Mouse (Mus musculus) lung, adult 2 months (tissue): ENCODE measurements around the gene Gm28308. TPM values are rescaled to one million over a fixed set of nuclear protein-coding genes. Genes with fewer than 3 reads are reported as not detected.

ENCODE experiments used
- DNase-seq: peaks from one replicate; pipeline ENCODE4 v3.0.0; 2022
- H3K4me1 ChIP-seq: fragments of 200-500 bp; 2 replicates; pipeline ENCODE4 v1.6.1; 2011; ENCODE audit warnings: low read length; ENCODE audit not compliant: control insufficient read depth, insufficient read depth
- H3K4me3 ChIP-seq: fragments of 200-500 bp; replicated peaks from 2 replicates; pipeline ENCODE3; 2011; ENCODE audit warnings: low read depth, mild to moderate bottlenecking, control low read depth, low read length; ENCODE audit errors: extremely low read depth
- CTCF ChIP-seq: fragments of 200-500 bp; IDR thresholded peaks from 2 replicates; pipeline ENCODE4 v1.5.1; 2011; ENCODE audit warnings: mild to moderate bottlenecking, low read length, control low read depth; ENCODE audit not compliant: insufficient read depth
- POLR2A ChIP-seq: fragments of 200-500 bp; IDR thresholded peaks from 2 replicates; pipeline ENCODE4 v1.6.1; 2011; ENCODE audit warnings: low read depth, mild to moderate bottlenecking, control low read depth, low read length, borderline replicate concordance; ENCODE audit errors: extremely low read depth
- WGBS: fragments of 180-500 bp; shearing (Covaris S2); methylation state at CpG from one replicate; pipeline ENCODE4 v1.1.7; 2018; 5-methylcytosine and 5-hydroxymethylcytosine counted together
- polyA plus RNA-seq: library from polyadenylated mRNA; depleted of rRNA; stranded (reverse); fragments of >200 nt; gene quantifications from 2 replicates; pipeline ENCODE4 v1.2.3, GENCODE M21; 2012

The Gm28308 gene
- polyA plus RNA-seq, 1 experiment: 0.39 TPM

GRCm38 (mm10) chr6:52162093-52162380, 51.1 kb downstream of the Gm28308 start:
- 15% methylated on average over 1 of the region's 1 CpGs for WGBS
- H3K4me1 ChIP-seq: peaks cover 6% of the 10 kb centered on the region
- DNase-seq: peak; percentile 9
- no peak overlapping the region for H3K4me3 ChIP-seq
- no peak for TF ChIP-seq POLR2A
- TF ChIP-seq CTCF: no peak

GRCm38 (mm10) chr6:52161336-52162092, 51.6 kb downstream of the Gm28308 start:
- TF ChIP-seq POLR2A (no peak), CTCF (no peak)
- Histone ChIP-seq H3K4me1 (peaks cover 6% of the 10 kb centered on the region), H3K4me3 (peak overlapping the region; percentile 21)
- WGBS: 19% methylated on average over 8 of the region's 8 CpGs
- DNase-seq: no peak

GRCm38 (mm10) chr6:52160511-52161335, 52.4 kb downstream of the Gm28308 start:
- DNase-seq: peak; percentile 38
- 9% methylated on average over 30 of the region's 30 CpGs for whole genome bisulfite sequencing
- TF ChIP-seq CTCF (no peak), POLR2A (0 out of 2 replicates have a peak, but pooled peaks have one; percentile 11)
- H3K4me3 ChIP-seq: peak overlapping the region; percentile 21
- H3K4me1 ChIP-seq: peaks cover 3% of the 10 kb centered on the region

GRCm38 (mm10) chr6:52159979-52160378, 53.2 kb downstream of the Gm28308 start:
- TF ChIP-seq POLR2A (no peak), CTCF (no peak)
- peaks cover 3% of the 10 kb centered on the region for H3K4me1 ChIP-seq
- peak overlapping the region; percentile 1 for H3K4me3 ChIP-seq
- DNase-seq: peak; percentile 12
- 9% methylated on average over 9 of the region's 9 CpGs for WGBS

- 6% methylated on average over 12 of the region's 12 CpGs for WGBS
- TF ChIP-seq POLR2A (peak; percentile 45; the same call in 1 of the 2 replicates), CTCF (no peak)
- Histone ChIP-seq H3K4me1 (peaks cover 3% of the 10 kb centered on the region; the same call in 1 of the 2 replicates), H3K4me3 (peak overlapping the region; percentile 91)
- DNase-seq: peak; percentile 30
Measured at GRCm38 (mm10) chr6:52159164-52159761, 53.9 kb downstream of the Gm28308 start.

GRCm38 (mm10) chr6:52158276-52159051, 54.7 kb downstream of the Gm28308 start, which contains the start of gene Hoxa1:
Gene Hoxa1 (minus strand): TSS chr6:52158317.
- H3K4me3 ChIP-seq: peak within 1 kb of the TSS; percentile 91
- DNase-seq: peak; percentile 62
- TF ChIP-seq POLR2A (peak; percentile 66; the same call in 1 of the 2 replicates), CTCF (no peak)
- WGBS: under 1% methylated on average over 55 of the region's 55 CpGs
- H3K4me1 ChIP-seq: peaks cover 3% of the 10 kb centered on the region; the same call in 1 of the 2 replicates

GRCm38 (mm10) chr6:52157466-52158275, 55.5 kb downstream of the Gm28308 start:
- H3K4me3 ChIP-seq: peak overlapping the region; percentile 91
- no peak for TF ChIP-seq POLR2A
- TF ChIP-seq CTCF: no peak
- H3K4me1 ChIP-seq: peaks cover 3% of the 10 kb centered on the region; the same call in 1 of the 2 replicates
- 10% methylated on average over 32 of the region's 32 CpGs for WGBS
- peak; percentile 5 for DNase-seq

- TF ChIP-seq CTCF (no peak), POLR2A (no peak)
- Histone ChIP-seq H3K4me1 (peaks cover 3% of the 10 kb centered on the region; the same call in 1 of the 2 replicates), H3K4me3 (no peak overlapping the region)
- no peak for DNase-seq
- WGBS: 46% methylated on average over 20 of the region's 20 CpGs
Measured at GRCm38 (mm10) chr6:52156551-52157200, 56.5 kb downstream of the Gm28308 start.
